Mouse (Mus musculus) neural tube, embryonic 15.5 days (tissue): ENCODE data around the gene Gm33815. TPM values are rescaled to one million over a fixed set of nuclear protein-coding genes. Genes with fewer than 3 reads are reported as not detected.
"Not testable (repeated sequence)": the region's sequence is repeated elsewhere in the genome, so short reads cannot be mapped to it uniquely, and the experiment has no call there.

Experiments
- ATAC-seq: fragments of 200-750 bp; cut with Nextera tagmentation; 2 replicates; pipeline ENCODE4 v1.8.0; 2017; ENCODE audit warnings: mild to moderate bottlenecking, moderate TSS enrichment, moderate library complexity; ENCODE audit not compliant: low FRiP score
- H3K27ac ChIP-seq: fragments of 300-500 bp; sonication (generic); replicated peaks from 2 replicates; pipeline ENCODE4 v1.5.1; 2015; ENCODE audit warnings: mild to moderate bottlenecking, inconsistent platforms
- H3K27me3 ChIP-seq: fragments of 300-500 bp; sonication (generic); replicated peaks from 2 replicates; pipeline ENCODE4 v1.6.1; 2015; ENCODE audit warnings: inconsistent platforms
- H3K36me3 ChIP-seq: fragments of 300-500 bp; sonication (generic); 2 replicates; pipeline ENCODE4 v1.6.1; 2015; ENCODE audit warnings: inconsistent platforms
- H3K4me1 ChIP-seq: fragments of 300-500 bp; sonication (generic); 2 replicates; pipeline ENCODE4 v1.6.1; 2015; ENCODE audit warnings: inconsistent platforms
- H3K4me2 ChIP-seq: fragments of 300-500 bp; sonication (generic); 2 replicates; pipeline ENCODE4 v1.6.1; 2015; ENCODE audit warnings: inconsistent platforms, mild to moderate bottlenecking, moderate library complexity
- H3K4me3 ChIP-seq: fragments of 300-500 bp; sonication (generic); replicated peaks from 2 replicates; pipeline ENCODE4 v1.5.1; 2015; ENCODE audit warnings: mild to moderate bottlenecking, inconsistent platforms
- H3K9ac ChIP-seq: fragments of 300-500 bp; sonication (generic); replicated peaks from 2 replicates; pipeline ENCODE4 v1.6.1; 2015; ENCODE audit warnings: mild to moderate bottlenecking, inconsistent platforms
- H3K9me3 ChIP-seq: fragments of 300-500 bp; sonication (generic); replicated peaks from 2 replicates; pipeline ENCODE4 v1.6.1; 2016; ENCODE audit warnings: inconsistent platforms
- WGBS: fragments of 180-500 bp; shearing (Covaris S2); methylation state at CpG from one replicate; pipeline ENCODE4 v1.1.7; 2015; ENCODE audit warnings: mixed read lengths; 5-methylcytosine and 5-hydroxymethylcytosine counted together
- polyA plus RNA-seq: library from polyadenylated mRNA; unstranded; fragments of >200 nt; fragmentation: Nextera tagmentation; extraction: Ambion mirVana; gene quantifications from 2 replicates; pipeline ENCODE4 v1.2.1, GENCODE M21; 2015

Gene Gm33815
- not detected in 2 replicates for polyA plus RNA-seq

DNA sequence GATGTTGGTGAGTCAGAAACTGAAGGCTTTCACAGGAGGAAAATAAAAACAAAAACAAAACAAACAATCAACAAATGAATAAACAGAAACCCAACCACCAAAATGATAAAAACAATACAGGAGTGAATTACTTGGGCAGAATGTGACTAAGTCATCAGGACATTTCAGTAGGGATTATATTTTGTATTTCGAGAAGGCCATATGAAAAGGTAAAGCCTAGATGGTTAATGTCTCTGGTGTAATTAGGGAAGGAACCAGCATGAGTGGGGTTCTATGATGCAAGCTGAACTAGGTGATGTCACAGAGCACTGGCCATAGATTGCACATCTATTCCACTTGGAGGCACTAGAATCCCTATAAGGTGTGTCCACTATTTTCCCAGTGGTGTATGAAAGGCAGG is at the start of gene Gm33815:
Gene Gm33815 (plus strand): TSS at position 301 of the 400 bp plus-strand sequence.
- not testable (repeated sequence) for H3K4me3 ChIP-seq, H3K9ac ChIP-seq, ATAC-seq, H3K27ac ChIP-seq, H3K27me3 ChIP-seq, H3K4me2 ChIP-seq, H3K9me3 ChIP-seq, H3K4me1 ChIP-seq, H3K36me3 ChIP-seq
- no CpG with 5 or more reads among the region's 1 CpGs for WGBS
